Mouse (Mus musculus): Measurements from ENCODE around the gene Prkab1. TPM values are rescaled to one million over a fixed set of nuclear protein-coding genes. Genes with fewer than 3 reads are reported as not detected.
A peak's percentile ranks its signal among the peaks of the same experiment; 100 is the strongest.

Prkab1 gene
- total RNA-seq, 2 experiments from 2014 or later: 18.5 to 24.9 TPM

GRCm38 (mm10) chr5:116019371-116019770 is 4.9 kb downstream of the Prkab1 start:
- no peak for DNase-seq (ENCODE audit: low spot score in 2 of 2)

- no peak for DNase-seq (ENCODE audit: low spot score in 2 of 2)
These were observed 5.5 kb downstream of the Prkab1 start for GRCm38 (mm10) chr5:116018784-116019183.

GRCm38 (mm10) chr5:116018196-116018595 is 6.1 kb downstream of the Prkab1 start:
- no peak for DNase-seq (ENCODE audit: low spot score in 2 of 2)

- DNase-seq (ENCODE audit: low spot score in 2 of 2): no peak
These were observed 6.9 kb downstream of the Prkab1 start for GRCm38 (mm10) chr5:116017391-116017790.

GRCm38 (mm10) chr5:116016542-116016941 is 7.8 kb downstream of the Prkab1 start:
- no peak for DNase-seq (ENCODE audit: low spot score in 2 of 2)

GRCm38 (mm10) chr5:116014237-116014636 is 10.1 kb downstream of the Prkab1 start:
- no peak for DNase-seq (ENCODE audit: low spot score in 2 of 2)

GRCm38 (mm10) chr5:116013821-116014220 is 10.5 kb downstream of the Prkab1 start:
- no peak for DNase-seq (ENCODE audit: low spot score in 2 of 2)

GRCm38 (mm10) chr5:116012503-116012902 is 11.8 kb downstream of the Prkab1 start:
- no peak for DNase-seq (ENCODE audit: low spot score in 2 of 2)

GRCm38 (mm10) chr5:116011700-116012099 is 12.6 kb downstream of the Prkab1 start:
- DNase-seq (ENCODE audit: low spot score in 2 of 2): no peak

- DNase-seq (ENCODE audit: low spot score in 2 of 2): no peak
These were observed 14.3 kb downstream of the Prkab1 start for GRCm38 (mm10) chr5:116009884-116010627.

GRCm38 (mm10) chr5:116009091-116009851 is 15.0 kb downstream of the Prkab1 start:
- no peak for DNase-seq (ENCODE audit: low spot score in 2 of 2)

- DNase-seq (ENCODE audit: low spot score in 2 of 2): no peak
These were observed 16.6 kb downstream of the Prkab1 start for GRCm38 (mm10) chr5:116007723-116008122.

GRCm38 (mm10) chr5:116006324-116007099 is 17.8 kb downstream of the Prkab1 start:
- no peak for DNase-seq (ENCODE audit: low spot score in 2 of 2)

- peak in 1 of 2 experiments; percentile 55 for DNase-seq (ENCODE audit: low spot score in 2 of 2)
These were observed 20.0 kb downstream of the Prkab1 start for GRCm38 (mm10) chr5:116004271-116004670.

GRCm38 (mm10) chr5:116003825-116004224 is 20.5 kb downstream of the Prkab1 start:
- no peak for DNase-seq (ENCODE audit: low spot score in 2 of 2)

- no peak for DNase-seq (ENCODE audit: low spot score in 2 of 2)
These were observed 21.2 kb downstream of the Prkab1 start for GRCm38 (mm10) chr5:116003154-116003553.

GRCm38 (mm10) chr5:115997376-115997775 is 26.9 kb downstream of the Prkab1 start:
- no peak for DNase-seq (ENCODE audit: low spot score in 2 of 2)

- no peak for DNase-seq (ENCODE audit: low spot score in 2 of 2)
These were observed 30.2 kb downstream of the Prkab1 start for GRCm38 (mm10) chr5:115994101-115994500.

- DNase-seq (ENCODE audit: low spot score in 2 of 2): no peak
These were observed 32.6 kb downstream of the Prkab1 start for GRCm38 (mm10) chr5:115991717-115992116.

GRCm38 (mm10) chr5:115987284-115987683 is 37.0 kb downstream of the Prkab1 start:
- DNase-seq (ENCODE audit: low spot score in 2 of 2): no peak

GRCm38 (mm10) chr5:115985101-115985500 is 39.2 kb downstream of the Prkab1 start:
- no peak for DNase-seq (ENCODE audit: low spot score in 2 of 2)

GRCm38 (mm10) chr5:115984392-115984791 is 39.9 kb downstream of the Prkab1 start:
- no peak for DNase-seq (ENCODE audit: low spot score in 2 of 2)

Measured in left cerebral cortex, adult 18-20 months (tissue).